Mouse (Mus musculus) WW6 (cell line): ENCODE measurements around the gene Fam43b.

Source experiments
- DNase-seq: peaks from one replicate; pipeline ENCODE4 v3.0.0-alpha.2; 2013; ENCODE audit warnings: low read depth, low spot score

Gene Fam43b

DNA sequence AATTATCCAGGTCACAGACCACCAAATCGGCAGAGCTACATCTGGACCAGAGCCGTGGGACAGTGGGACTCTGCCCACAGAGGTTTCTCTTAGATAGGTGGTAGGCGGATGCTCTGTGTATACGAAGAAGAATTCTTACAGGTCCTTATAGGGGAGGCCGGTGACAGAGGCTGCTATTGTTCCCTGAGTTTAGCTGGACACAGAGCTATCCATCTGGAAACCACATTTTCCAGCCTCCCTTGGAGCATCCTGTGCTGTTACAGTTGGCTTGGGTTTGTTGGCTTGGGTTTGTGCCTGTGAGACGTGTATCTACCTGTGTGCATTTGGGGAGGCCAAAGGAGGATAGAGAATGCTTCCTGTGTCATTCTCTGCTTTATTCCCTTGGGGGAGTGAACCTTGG lies 43.6 kb downstream of the Fam43b start:
- no peak for DNase-seq

DNA sequence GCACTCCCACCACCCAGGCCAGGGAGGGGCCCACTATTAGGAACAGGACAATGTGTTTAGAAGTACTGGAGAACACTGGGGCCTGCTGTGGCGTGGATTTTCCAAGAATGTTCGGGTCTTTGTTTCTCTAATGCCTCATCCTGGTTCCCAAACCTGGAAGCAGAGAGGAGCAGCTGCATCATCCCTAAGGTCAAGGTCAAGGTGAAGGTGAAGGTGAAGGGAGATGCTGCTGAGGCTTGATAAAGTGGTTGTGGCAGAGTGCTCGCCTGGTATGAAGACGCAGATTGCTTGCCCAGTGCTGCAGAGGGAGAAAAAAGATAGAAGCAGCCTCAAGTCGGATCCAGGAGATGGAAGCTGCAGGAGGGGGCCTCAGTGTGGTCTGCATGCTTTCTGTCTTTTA lies 44.5 kb downstream of the Fam43b start:
- DNase-seq, result no peak

DNA sequence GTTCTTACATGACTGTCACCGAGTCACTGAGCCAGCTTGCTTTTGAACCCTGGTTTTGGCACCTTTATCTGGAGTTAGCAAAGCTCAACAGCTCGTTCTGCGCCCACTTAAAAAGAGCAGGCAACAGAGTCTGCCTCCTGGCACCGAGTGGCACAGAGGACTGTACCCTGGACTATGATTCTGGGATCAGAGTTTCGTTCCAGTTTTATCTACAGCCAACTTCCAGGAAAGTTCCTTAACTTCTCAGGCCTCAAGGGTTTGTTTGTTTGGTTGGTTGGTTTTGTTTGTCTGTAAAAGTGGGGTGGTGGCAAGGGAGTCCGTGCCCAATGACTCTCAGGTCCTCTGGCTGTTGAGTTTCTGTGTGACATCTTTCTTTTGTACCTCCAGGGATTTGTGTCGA lies 47.6 kb downstream of the Fam43b start:
- no peak for DNase-seq

DNA sequence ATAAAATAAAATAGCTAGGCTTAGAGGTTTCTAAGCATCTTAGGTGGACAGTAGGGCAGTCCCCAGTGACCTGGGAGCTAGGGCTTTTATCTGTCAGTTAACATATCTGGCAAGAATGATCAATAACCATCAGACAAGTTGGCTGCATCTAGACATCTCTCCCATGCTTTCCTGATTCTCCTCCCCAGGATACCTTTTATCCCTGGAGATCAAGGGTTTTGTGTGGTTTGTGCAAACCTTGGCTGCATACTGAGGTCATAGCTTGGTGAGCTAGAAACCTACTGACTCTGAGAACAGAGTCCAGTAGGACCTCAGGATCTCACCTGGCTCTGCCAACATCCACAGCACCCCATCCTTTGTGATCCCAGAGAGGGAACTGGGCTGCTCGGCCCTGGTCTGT lies 49.0 kb downstream of the Fam43b start:
- no peak for DNase-seq

DNA sequence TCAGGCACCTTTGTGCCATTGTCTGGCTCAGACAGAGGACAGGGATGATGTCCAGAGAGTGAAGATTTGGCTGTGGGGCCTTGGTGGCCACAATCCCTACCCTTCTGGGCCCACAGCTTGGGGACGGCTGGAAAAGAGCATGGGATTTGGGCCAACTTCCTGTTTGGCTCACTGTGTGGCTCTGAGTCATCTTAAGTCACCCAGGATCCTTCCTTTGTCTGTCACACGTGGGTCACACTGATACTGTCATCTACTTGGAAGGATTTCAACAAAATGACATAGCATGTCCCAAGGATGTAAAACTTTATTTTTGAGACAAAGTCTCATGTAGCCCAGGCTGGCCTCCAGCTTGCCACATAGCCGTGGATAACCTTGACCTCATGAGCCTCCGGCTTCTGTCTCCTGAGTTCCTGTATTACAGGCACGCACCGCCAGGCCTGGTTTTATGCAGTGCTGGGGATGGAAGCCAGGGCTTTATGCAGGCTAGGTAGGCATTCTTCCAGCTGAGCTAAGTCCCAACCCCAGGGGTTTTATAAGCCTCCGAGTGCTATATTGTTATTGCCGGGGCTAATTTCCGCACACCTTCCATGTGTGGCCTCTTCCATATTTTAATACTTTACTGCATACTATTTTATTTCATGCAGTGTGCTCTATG lies 51.3 kb downstream of the Fam43b start:
- no peak for DNase-seq
